In genomic region chr1:59615021-59615420, GRCm38 (mm10) we compare ENCODE assay signal across 16 mouse cellular contexts.
"Had no signal": no experiment of that assay in that cellular context is flagged by ENCODE, and none has a peak within 500 bp of the region (broad histone marks: within the 10 kb centered on the region; RNA-seq: fewer than 3 reads in every experiment).

No protein-coding gene starts in this region.

- H3K4me3 ChIP-seq: neural tube, embryonic 13.5 days; neural tube, embryonic 15.5 days; stomach, embryonic 15.5 days had no signal

- DNase-seq: retina, postnatal 1 day; right cerebral cortex, adult 18-20 months; right cerebral cortex, postnatal 14 days; right cerebral cortex, postnatal 25 days; right cerebral cortex, postnatal 4 days; spleen, adult 18-20 months; thymus, adult 18-20 months; thymus, adult 2 months; thymus, postnatal 14 days; thymus, postnatal 25 days; thymus, postnatal 36 days; thymus, postnatal 4 days had no signal

- H3K9ac ChIP-seq: neural tube, embryonic 13.5 days; neural tube, embryonic 15.5 days; stomach, embryonic 15.5 days had no signal

- H3K9me3 ChIP-seq: neural tube, embryonic 13.5 days; neural tube, embryonic 15.5 days; stomach, embryonic 15.5 days had no signal

- H3K4me1 ChIP-seq: neural tube, embryonic 13.5 days; neural tube, embryonic 15.5 days; stomach, embryonic 15.5 days had no signal

- H3K4me2 ChIP-seq: neural tube, embryonic 13.5 days; neural tube, embryonic 15.5 days; stomach, embryonic 15.5 days had no signal

- H3K36me3 ChIP-seq: neural tube, embryonic 13.5 days; neural tube, embryonic 15.5 days; stomach, embryonic 15.5 days had no signal

- H3K27me3 ChIP-seq: neural tube, embryonic 13.5 days; neural tube, embryonic 15.5 days; stomach, embryonic 15.5 days had no signal

- H3K27ac ChIP-seq: neural tube, embryonic 13.5 days; neural tube, embryonic 15.5 days; stomach, embryonic 15.5 days; stomach, postnatal 0 days had no signal
